Mouse (Mus musculus) T-helper 1 cell (primary cell): ENCODE results near the gene Mrps7.

ENCODE experiments used
- in situ Hi-C: fragments of 300-600 bp; cut with MboI, MseI; formaldehyde crosslinking; loops from one replicate; pipeline ENCODE4 v1.15.1; 2025; ENCODE audit warnings: high pct_unique_total_duplicates

The Mrps7 gene

GRCm38 (mm10) chr11:115645498-115645897, 41.8 kb downstream of the Mrps7 start:
- in situ Hi-C loops = loop anchor here (5.0 kb wide), 2 partner anchors 72 to 167 kb away; partner anchors contain the start of genes Caskin2 and Tsen54

GRCm38 (mm10) chr11:115646439-115646838, 42.7 kb downstream of the Mrps7 start:
- in situ Hi-C loops = loop anchor here (5.0 kb wide), 2 partner anchors 71 to 166 kb away; partner anchors contain the start of genes Caskin2 and Tsen54

- in situ Hi-C loops = loop anchor here (5.0 kb wide), 2 partner anchors 70 to 165 kb away; partner anchors contain the start of genes Caskin2 and Tsen54
These were observed 43.7 kb downstream of the Mrps7 start for GRCm38 (mm10) chr11:115647459-115647858.

- in situ Hi-C loops = loop anchor here (5.0 kb wide), 2 partner anchors 68 to 163 kb away; partner anchors contain the start of genes Caskin2 and Tsen54
These were observed 46.0 kb downstream of the Mrps7 start for GRCm38 (mm10) chr11:115649706-115650105.

- in situ Hi-C loops = no loop called here
These were observed 48.0 kb downstream of the Mrps7 start for GRCm38 (mm10) chr11:115651680-115652079.

- in situ Hi-C loops = no loop called here
These were observed 49.5 kb downstream of the Mrps7 start for GRCm38 (mm10) chr11:115653194-115653593.

- in situ Hi-C loops = no loop called here
These were observed 50.4 kb downstream of the Mrps7 start for GRCm38 (mm10) chr11:115654128-115654527.
